14 mouse cellular contexts compared by ENCODE assay signal in genomic region chr17:93199747-93200146, GRCm38 (mm10). TPM values are rescaled to one million over a fixed set of nuclear protein-coding genes. Genes with fewer than 3 reads are reported as not detected.
A peak's percentile ranks its signal among the peaks of the same experiment; 100 is the strongest.
DNase-seq lines count a peak whose midpoint lies in the region; ATAC-seq lines count a peak whose summit lies in the region.
"Had no signal": no experiment of that assay in that cellular context is flagged by ENCODE, and none has a peak within 500 bp of the region (broad histone marks: within the 10 kb centered on the region; RNA-seq: fewer than 3 reads in every experiment).

No protein-coding gene starts in this region.

- peaks cover 49% of the 10 kb centered on the region for H3K4me1 ChIP-seq in forebrain, embryonic 15.5 days
- H3K4me1 ChIP-seq in limb, embryonic 13.5 days = peaks cover 36% of the 10 kb centered on the region
- H3K4me1 ChIP-seq in neural tube, embryonic 14.5 days (ENCODE audit: control insufficient read depth, insufficient read depth, low read length) = peaks cover 5% of the 10 kb centered on the region; the same call in 1 of the 2 replicates

- H3K36me3 ChIP-seq in forebrain, embryonic 15.5 days = no peaks in the 10 kb centered on the region
- H3K36me3 ChIP-seq in limb, embryonic 13.5 days = no peaks in the 10 kb centered on the region
- H3K36me3 ChIP-seq in neural tube, embryonic 14.5 days (ENCODE audit: control insufficient read depth, insufficient read depth, low read length) = no peaks in the 10 kb centered on the region

- H3K9ac ChIP-seq in forebrain, embryonic 15.5 days (replicated peaks) = peak overlapping the region; percentile 36
- H3K9ac ChIP-seq in limb, embryonic 13.5 days = no peak overlapping the region
- H3K9ac ChIP-seq in neural tube, embryonic 14.5 days (replicated peaks; ENCODE audit: low read depth, low read length) = peak overlapping the region; percentile 47

- no peaks in the 10 kb centered on the region for H3K9me3 ChIP-seq in forebrain, embryonic 15.5 days
- H3K9me3 ChIP-seq in limb, embryonic 13.5 days = no peaks in the 10 kb centered on the region
- H3K9me3 ChIP-seq in neural tube, embryonic 14.5 days (ENCODE audit: control insufficient read depth, low read length) = no peaks in the 10 kb centered on the region

- no peak for ATAC-seq in forebrain, embryonic 15.5 days (replicated peaks)
- ATAC-seq in limb, embryonic 13.5 days (ENCODE audit: low FRiP score, low read depth) = no peak
- ATAC-seq in neural tube, embryonic 14.5 days (ENCODE audit: low read depth) = no peak
- ATAC-seq: lung, postnatal 0 days had no signal

- DNase-seq in right cerebral cortex, postnatal 14 days = peak; percentile 13
- DNase-seq in right cerebral cortex, postnatal 36 days (ENCODE audit: low spot score in 2 of 2) = no peak
- DNase-seq in thymus, postnatal 14 days = no peak
- DNase-seq in kidney, postnatal 36 days = no peak
- DNase-seq in layer of hippocampus, postnatal 36 days = no peak
- DNase-seq: kidney, postnatal 14 days; thymus, postnatal 36 days had no signal

- H3K27ac ChIP-seq in forebrain, embryonic 15.5 days (replicated peaks) = no peak overlapping the region
- H3K27ac ChIP-seq in limb, embryonic 13.5 days = no peak overlapping the region
- H3K27ac ChIP-seq in neural tube, embryonic 14.5 days (ENCODE audit: low read depth, low read length) = peak overlapping the region; percentile 82

- peak overlapping the region; percentile 43 for H3K4me3 ChIP-seq in forebrain, embryonic 15.5 days
- peak overlapping the region; percentile 41; the same call in 1 of the 2 replicates for H3K4me3 ChIP-seq in limb, embryonic 13.5 days
- H3K4me3 ChIP-seq in neural tube, embryonic 14.5 days (ENCODE audit: low read depth, low read length) = peak overlapping the region; percentile 43

- WGBS in forebrain, embryonic 15.5 days = 3% methylated on average over 9 of the region's 9 CpGs
- 3% methylated on average over 9 of the region's 9 CpGs for WGBS in limb, embryonic 13.5 days
- under 1% methylated on average over 9 of the region's 9 CpGs for WGBS in neural tube, embryonic 14.5 days

- peak overlapping the region; percentile 65 for H3K4me2 ChIP-seq in forebrain, embryonic 15.5 days (replicated peaks)
- H3K4me2 ChIP-seq in limb, embryonic 13.5 days (replicated peaks) = no peak overlapping the region
- H3K4me2 ChIP-seq in neural tube, embryonic 14.5 days (ENCODE audit: low read depth, low read length) = peak overlapping the region; percentile 67

- peaks cover 40% of the 10 kb centered on the region for H3K27me3 ChIP-seq in forebrain, embryonic 15.5 days
- H3K27me3 ChIP-seq in limb, embryonic 13.5 days = peaks cover 85% of the 10 kb centered on the region
- peaks cover 17% of the 10 kb centered on the region; the same call in 1 of the 2 replicates for H3K27me3 ChIP-seq in neural tube, embryonic 14.5 days (ENCODE audit: control insufficient read depth, insufficient read depth, low read length)

RNA-seq across cellular contexts. Expression of gene Adcyap1, which starts 0.9 kb away (rescaled TPM):
- 6.6 and 7.1 TPM in 2 replicates for polyA plus RNA-seq in forebrain, embryonic 15.5 days (2015; fragmentation: Nextera tagmentation; extraction: Ambion mirVana)
- 1.6 and 1.9 TPM in 2 replicates for polyA plus RNA-seq in limb, embryonic 13.5 days (2015; fragmentation: Nextera tagmentation; extraction: Ambion mirVana)
- 41.9 and 45.2 TPM in 2 replicates for polyA plus RNA-seq in neural tube, embryonic 14.5 days (2014; fragmentation: Nextera tagmentation; extraction: Ambion mirVana)
- total RNA-seq in layer of hippocampus, postnatal 36 days (2021) = 1 to 10 TPM; 7.3 to 8.4 TPM
- total RNA-seq: gastrocnemius, postnatal 4 days; hematopoietic stem cell, adult 5-6 weeks had no signal
- polyA plus RNA-seq: spleen, adult 2 months had no signal
